Mouse (Mus musculus) layer of hippocampus, adult 18-20 months (tissue): ENCODE measurements around the gene Armc9. TPM values are rescaled to one million over a fixed set of nuclear protein-coding genes. Genes with fewer than 3 reads are reported as not detected.

Experiments used
- DNase-seq, 2 experiments: peaks; one replicate each; pipeline ENCODE4 v3.0.0; 2022; ENCODE audit warnings: low spot score in 2 of 2
- total RNA-seq, 2 experiments: library from RNA; stranded (reverse); gene quantifications; 2 replicates each; pipeline ENCODE4 v1.2.3; 2021

Gene Armc9
- total RNA-seq, 2 experiments from 2014 or later = 34.5 to 35.6 TPM

DNA sequence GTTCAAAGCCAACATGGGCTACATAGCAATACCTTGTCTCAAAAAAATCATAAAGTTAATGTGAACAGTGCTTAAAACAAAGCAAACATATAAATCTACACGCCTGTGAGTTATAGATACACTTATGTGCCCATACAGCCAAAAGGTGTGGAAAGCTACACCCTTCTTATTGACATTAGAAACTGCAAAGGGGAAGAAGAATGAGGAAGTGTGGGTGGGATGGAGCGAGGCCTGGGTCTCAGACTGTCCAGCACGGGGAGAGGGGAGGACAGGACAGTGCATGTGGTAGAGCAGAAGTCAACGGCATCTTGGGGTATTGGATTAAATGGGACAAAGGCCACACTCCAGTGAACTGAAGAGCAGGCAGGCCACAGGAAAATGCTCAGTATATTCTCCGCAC is 61.8 kb downstream of the Armc9 start:
- no peak for DNase-seq

DNA sequence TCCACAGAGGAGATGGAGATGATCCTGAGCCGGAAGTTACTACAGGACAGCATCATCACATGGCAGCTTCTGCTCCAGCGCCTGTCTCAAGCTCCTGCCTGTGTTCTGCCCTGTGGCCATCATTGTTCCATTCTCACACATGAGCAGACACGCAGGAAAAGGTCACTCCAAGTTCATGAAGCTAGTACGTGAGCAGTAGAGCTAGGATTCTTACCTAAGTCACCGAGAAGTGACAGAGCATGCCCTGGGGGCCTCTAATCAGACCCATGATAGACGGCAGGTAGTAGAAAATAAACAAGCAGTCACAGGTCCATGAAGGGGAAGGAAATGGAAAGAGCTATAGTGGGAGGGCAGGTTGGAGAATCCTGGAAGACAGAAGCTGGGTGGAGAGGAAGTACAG is 63.4 kb downstream of the Armc9 start:
- no peak for DNase-seq

DNA sequence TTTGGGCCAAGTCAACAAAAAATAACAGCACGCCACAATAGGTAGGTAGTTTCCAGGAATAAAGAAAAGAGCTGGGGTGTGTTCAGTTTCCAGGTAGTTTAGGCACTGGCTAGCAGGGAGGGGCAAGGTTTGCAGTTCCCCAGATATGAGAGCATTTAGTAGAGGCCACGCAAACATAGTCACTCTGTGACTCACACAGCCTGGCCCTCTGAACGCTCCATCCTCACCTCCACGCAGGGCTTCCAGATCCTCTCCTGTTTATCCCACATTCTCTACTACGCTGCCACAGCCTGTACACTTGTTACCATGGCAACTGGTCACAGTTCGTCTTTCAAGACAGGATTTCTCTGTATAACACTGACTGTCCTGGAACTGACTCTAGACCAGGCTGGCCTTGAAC is 70.6 kb downstream of the Armc9 start:
- DNase-seq = peak in 1 of 2 experiments; percentile 30

DNA sequence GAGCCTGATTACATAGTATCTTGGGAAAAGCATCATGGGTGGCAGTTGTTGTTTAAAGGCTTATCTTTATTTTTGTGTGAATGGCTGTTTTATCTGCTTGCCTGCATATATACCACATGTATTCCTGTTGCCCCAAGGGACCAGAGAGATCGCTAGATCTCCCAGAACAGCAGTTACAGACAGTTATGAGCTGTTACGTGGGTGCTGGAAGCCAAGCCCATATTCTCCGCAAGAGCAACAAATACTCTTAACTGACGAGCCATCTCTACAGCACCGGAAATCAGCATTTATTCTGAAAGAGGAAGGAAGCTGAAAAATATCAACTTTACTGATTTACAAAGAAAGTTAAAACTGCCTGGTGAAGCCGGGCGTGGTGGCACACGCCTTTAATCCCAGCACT is 74.1 kb downstream of the Armc9 start:
- no peak for DNase-seq

DNA sequence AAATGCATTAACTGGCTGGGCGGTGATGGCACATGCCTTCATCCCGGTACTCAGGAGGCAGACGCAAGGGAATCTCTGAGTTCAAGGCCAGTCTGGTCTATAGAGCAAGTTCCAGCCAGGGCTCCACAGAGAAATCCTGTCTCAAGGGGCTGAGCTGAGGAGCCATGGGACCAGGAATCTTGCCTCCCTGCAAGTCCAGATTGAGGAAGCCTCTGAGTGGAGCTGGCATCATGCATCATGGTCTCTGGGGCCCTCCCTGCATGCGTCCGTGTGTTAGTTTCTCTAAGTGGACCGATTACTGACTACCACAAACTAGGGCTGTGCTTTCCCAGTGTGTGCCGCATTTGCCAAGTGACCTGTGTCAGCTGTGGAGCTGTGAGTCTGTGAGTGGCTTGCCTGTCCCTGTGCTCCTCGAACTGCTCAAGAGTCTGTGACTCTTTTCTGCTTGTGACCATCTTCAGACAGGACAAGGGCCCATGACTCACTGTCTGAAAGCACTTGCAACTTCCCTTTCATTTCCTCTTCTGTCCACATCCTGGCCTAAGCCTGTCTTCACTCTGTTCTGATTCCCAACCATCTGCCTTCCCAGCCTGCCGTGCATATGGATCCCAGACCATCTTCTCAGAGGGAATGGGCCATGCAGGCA is 74.7 kb downstream of the Armc9 start:
- no peak for DNase-seq

DNA sequence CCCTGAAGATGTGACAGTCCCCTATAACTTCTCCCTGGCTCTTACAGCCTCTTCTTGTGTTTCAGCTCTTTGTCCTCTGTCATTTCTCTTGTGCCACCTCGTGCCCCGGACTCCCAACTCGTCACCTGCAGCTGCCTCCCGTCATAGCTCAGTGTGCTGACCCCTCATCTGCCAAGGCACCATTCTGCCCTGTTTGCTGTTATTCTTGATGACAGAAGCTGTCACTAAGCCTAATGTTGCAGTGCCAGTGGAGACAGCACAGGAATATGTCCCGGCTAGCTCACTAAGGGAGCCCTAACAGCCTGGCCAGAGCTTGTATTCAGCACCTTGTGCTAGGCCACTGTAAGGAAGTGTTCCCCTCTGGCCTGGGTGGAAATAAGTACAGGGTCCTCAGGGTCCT is 78.1 kb downstream of the Armc9 start:
- DNase-seq = no peak

DNA sequence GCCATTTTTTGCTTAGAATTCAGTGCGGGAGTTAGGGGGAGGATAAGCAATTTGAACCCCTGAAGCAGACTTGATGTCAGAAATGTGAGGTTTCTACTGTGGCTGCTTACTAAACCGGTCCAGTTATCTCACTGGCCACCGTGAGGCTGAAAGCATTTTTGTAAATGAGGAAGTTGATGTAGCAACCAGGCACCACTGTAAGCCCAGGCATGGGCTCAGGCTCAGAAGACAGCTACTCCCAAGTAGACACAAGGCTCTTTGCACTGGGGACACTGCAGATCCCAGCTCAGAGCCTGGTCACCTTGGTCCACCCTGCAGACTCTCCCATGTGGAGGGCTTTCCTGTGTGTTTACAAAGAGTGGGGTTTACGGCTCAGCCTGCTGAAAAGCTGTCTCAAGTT is 79.2 kb downstream of the Armc9 start:
- no peak for DNase-seq

DNA sequence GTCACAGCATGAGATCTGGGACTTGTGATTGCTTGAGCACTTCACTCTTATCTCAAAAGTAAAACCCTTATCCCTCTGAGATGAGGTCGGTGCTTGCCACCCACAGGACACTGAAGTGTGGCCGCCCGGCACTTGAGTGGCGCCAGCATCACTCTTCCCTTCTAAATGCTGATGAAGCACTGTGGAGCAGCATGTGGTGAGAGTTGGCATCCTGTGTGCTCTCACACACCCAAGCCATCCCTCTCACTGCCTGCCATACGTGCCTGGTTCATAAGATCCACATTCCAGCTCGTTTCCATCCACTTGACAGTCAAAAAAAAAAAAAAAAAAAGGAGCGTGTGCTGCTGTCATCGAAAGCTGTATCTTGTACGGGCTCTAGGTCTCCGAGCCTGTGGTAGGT is 80.5 kb downstream of the Armc9 start:
- peak; percentile 28 to 54 for DNase-seq

DNA sequence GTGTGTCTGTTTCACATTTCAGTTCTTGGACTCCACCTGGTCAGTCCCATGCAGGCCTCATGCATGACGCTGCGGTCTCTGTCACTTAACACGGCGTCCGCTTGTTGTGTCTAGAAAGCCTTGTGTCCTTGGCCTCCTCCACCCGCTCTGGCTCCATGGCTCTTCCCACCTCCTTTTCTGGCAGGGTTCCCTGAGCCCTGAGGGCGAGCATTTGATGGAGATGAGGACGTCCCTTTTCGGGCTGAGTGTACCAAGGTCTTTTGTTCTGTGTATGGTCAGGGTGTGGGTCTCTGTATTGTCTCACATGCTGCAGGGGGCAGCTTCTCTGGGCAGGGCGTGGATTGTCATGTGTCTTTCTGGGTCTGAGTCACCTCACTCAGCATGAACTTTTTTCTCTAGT is 81.9 kb downstream of the Armc9 start:
- DNase-seq = no peak

DNA sequence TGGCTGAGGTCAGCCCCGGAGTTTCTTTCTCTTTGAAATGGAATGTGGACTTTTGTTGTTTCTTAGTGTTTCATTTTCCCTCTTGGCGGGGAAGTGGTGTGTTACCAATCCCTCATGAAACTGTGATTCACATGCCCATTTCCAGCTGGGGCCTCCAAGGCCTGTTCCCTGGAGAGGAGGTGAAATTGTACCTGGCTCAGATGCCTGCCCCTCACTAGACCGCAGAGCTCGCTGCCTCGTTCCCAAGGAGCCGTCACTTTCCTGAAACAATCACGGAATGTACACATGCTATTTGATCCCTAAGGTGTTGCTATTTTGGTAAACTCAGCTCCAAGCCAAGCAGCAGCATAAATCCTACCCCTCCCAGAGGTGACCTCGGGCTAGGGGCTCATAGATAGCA is 84.4 kb downstream of the Armc9 start:
- no peak for DNase-seq

DNA sequence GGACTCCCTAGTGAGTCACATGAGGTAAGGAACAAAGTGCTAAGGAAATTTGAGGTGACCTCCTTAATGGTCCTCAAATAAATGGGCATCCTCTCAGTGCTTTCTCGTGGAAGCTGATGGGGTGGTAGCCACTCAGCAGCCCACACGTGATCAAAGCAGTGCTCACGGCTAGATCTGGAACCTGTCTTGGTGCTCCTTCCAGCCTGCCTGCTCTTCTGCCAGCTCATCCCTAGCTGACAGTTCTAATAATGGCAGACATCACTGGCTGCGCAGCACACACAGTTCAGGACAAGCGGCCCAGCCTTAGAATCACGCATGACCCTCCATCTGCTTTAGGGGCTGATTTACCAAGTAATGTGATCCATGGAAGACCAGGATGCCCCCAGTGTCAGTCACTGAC is 85.3 kb downstream of the Armc9 start:
- DNase-seq = no peak

DNA sequence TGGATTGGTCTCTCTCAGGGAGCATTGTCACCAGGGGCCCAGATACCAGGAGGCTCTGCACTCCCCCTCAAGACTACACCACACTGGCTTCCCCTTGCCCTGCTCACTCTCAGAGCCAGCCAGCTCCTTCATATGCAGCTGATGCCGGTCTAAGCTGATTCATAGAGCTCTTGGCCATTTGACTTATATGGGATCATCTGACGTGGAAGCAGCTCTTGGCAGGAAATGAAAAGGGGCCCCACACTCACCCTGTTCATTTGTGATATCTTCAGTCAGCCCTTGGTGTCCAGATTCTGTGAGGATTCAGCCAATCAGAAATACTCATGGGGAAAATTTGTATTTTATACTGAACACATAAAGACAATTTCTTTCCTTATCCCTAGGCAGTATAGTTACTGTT is 86.4 kb downstream of the Armc9 start:
- no peak for DNase-seq

DNA sequence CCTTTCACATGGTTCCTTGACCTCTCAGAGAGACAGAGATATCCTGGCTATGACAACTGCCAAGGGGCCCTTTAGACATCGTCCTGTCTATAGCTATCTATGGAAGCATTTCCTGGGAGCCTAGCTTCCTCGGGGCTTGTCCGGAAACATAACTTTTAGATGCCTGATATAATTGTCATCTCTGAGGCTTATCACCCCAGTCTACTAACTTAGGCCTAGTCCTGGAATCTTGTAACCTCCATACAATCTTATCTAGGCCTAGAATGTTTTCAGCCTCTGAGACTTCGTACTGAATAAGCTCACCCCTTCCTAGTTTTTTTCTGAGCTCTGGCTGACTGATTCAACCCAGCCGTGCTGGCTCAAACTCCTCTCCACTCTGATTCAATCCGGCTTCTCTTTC is 88.9 kb downstream of the Armc9 start:
- no peak for DNase-seq

DNA sequence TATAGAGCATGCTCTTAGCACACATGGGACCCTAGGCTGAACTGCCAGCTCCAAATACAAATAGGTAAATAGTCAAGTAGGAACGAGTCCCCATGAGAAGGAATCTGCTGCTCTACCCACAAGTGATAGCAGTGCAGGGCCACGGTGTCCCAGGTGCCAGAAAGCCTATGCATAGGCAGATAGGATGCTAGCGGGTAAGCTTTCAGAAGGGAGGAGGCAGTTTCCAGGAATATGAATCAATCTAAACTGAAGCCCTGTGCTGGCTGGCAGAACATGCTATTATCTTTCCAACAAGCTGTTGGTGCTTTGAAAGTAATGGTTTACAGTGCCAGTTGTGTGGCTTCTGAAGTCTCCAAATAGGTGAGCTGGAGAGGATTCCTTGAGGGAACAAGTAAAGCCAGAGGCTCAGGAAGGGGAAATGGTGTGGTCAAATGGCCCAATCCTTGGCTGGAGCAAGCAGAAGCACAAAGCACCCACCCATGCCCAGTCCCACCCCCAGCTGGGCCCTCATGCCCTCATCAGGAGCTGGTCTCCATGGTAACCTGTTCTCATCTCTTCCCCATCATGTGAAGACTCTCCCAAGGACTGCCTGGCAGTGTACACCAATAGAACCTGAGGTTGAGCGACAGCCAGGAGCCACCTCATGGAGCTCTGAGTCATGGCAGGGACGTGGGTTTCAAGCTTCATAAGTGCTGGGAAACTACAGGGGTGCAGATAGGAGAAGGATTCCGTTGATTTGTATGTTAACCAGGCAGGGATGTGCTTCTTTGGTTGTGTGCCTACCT is 90.9 kb downstream of the Armc9 start:
- DNase-seq = peak; percentile 32 to 51

DNA sequence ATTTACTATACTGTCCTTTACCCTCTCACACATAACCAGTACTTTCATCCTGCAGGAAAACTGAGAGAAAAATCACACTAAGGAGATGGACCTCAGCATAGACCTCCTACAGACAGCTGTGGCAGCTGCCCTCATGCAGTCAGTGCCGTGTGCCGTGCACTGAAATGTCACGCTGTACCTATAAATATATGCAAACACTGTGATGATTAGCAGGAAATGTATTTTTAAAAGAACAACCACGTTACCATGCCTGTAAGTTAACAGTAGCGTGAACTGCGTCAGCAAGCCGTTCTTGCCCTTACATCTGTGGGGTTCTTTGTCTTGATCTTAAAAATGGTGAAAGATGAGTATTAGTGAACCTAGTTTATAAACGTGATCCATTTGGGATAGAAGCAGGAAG is 98.8 kb downstream of the Armc9 start:
- no peak for DNase-seq

DNA sequence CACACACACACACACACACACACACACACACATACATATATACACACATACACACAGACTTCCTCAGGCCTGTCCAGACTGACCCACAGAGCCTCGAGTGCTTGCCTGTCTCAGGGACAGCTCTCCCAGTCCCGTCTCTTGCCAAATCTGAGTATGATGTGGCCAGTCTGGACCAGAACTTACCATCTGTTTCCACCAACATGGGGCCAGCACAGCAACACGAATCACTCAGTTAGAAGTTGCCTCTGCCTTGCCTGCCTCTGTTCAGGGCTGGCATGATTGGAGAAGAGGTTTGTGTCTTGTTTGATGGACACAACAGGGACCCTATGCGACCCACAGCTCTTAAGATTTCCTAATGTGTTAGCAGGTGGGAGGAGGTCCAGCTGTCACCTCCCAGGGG is 101.7 kb downstream of the Armc9 start:
- no peak for DNase-seq

DNA sequence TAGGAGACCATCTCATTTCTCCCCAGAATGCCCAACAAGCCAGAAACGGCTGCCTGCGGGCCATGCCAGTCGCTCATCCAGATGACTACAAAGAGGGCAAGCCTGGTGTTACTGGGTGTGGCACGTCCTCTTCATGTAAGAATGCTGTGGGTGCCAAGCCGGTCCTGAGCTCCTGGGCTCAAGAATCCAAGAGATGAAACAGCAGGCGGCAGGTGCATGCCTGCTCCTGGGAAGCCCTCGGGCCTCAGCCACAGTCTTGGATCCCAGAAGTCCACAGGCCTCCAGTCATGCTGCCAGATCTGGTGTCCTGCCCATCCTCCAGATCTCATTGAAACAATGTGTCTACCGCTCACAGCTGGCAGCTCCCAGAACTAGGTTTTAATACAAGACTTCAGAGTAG is 102.6 kb downstream of the Armc9 start:
- DNase-seq = no peak

DNA sequence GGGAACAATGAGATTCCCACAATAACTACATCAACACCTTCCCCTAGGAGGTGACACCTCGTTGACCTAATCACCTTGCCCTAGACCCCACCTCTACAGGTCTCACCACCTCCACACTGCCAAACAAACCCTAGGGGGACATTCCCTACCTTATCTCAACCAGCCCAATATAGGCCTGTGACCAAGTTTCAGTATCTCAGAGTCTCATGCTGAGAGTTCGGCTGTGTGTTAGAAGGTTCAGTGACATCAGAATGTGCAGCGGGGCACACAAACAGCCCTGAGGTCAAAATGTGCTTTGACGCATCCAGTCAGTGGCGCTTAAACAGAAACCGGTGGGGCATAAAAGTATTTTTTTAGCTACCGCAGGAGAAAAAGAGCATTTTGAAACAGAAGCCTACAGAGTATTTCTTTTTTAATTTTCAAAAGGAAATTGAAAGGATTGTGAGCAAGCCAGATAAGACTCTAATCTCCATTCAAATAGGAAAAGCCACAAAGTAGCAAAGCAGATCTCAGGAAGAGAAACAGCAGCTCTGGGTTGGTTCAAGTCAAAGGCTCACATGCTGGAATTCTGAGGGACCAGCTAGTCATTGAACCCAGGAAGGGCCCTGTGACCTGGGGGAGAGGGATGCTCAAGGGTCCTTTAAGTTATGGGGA is 103.7 kb downstream of the Armc9 start:
- no peak for DNase-seq

DNA sequence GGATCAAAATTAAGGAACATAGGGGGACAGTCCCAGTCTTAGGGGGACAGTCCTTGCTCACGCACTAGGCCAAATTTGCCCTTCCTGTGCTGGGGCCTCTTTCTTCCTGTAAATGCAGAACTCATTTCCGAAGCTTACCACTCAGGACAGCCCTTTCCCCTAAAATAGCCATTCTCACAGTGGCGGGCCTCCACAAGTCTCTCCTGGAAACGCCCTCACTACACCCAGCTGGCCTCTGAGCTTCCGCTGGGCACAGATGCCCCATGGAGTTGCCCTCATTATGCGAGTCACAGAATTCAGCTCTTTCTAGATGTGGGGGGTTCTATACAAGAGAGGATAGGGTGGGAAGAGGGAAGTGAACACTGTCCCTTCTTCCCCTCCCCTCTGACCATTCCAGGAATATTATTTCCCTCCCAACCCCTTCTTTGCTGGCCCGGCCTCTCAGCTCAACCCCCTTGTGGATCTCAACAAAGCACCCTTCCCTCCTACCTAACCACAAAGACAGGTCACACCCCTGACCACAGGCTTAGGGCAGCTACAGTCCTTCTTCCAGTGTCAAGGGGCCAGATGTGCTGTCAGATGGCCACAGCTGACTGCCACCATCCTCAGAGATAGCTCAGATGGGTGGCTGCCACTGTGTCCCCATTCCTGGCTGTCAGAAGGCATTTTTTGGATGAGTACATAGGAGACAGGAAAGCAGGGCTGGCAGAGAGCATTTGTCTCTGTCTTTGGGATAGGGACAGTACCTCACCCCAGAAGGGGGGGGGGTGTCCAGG is 109.2 kb downstream of the Armc9 start:
- no peak for DNase-seq

DNA sequence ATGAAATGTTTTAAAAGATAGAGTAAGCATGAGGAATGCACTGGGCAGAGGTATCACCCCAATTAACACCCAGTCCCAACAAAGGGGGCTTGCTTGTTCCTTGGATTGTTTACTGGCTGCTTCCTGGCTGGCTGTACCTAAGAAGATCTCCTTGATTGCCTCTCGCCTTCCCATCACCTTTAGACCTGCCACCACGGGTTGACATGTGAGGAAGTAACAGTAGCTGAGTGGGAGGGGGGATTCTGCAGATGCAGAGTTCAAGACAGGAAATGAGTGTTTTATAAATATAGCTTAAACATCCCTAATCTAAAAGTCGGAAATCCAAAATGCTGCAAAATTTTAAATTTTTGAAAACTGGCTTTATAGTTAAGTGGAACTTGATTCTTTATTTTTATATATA is 110.5 kb downstream of the Armc9 start:
- DNase-seq = no peak

DNA sequence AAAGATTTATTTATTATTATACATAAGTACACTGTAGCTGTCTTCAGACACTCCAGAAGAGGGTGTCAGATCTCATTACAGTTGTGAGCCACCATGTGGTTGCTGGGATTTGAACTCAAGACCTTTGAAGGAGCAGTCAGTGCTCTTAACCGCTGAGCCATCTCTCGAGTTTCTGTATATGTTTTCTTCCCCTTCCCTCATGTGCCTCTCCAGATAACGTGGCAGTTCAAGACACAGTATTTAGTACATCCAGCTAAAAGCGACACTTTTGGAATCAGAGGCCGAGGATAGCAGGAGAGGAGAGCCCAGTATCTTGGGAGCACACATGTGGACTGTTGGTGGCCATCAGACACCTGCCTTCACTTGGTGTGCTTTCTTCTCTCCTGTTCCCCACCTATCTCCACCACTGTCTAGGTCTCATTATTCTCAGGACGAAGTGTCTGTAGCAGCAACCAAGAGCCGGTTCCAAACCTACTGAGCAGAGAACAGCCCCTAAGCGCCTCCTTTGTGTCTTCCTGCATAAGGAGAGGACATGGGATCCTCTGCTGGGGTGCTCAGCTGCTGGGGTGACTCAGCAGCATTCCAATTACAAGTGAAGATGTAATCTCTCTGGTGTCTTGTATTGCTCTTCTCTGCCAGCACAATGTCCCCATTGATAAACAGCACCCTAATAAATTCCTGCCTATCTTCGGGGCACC is 114.1 kb downstream of the Armc9 start:
- DNase-seq = no peak
